In the genomic region with DNA sequence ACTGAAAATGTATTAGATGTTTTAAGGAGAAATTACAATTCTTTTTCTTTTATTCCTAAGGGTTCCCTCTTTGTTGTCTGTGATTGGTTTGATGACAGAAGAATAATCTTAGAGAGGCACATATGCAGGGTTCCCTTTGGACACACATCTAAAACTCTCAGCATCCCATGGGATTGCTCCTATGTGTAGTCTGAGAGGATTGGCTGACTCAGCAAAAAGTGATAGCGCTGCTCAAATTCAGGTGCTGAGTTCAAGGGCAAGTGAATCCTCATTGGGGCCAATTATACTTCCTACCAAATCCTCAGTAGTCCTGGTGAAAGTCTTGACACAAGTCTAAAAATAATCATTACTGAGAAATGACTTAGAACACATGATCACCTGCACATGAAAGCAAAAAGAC, we compare ENCODE assay signal across 17 mouse cellular contexts.
"Had no signal": no experiment of that assay in that cellular context is flagged by ENCODE, and none has a peak within 500 bp of the region (broad histone marks: within the 10 kb centered on the region; RNA-seq: fewer than 3 reads in every experiment).

No protein-coding gene starts in this region.

- H3K36me3 ChIP-seq: liver, embryonic 15.5 days; lung, embryonic 15.5 days; midbrain, embryonic 12.5 days; midbrain, embryonic 15.5 days; neural tube, embryonic 12.5 days had no signal

- ATAC-seq: liver, postnatal 0 days; midbrain, embryonic 15.5 days had no signal

- H3K4me1 ChIP-seq: liver, embryonic 15.5 days; lung, embryonic 15.5 days; megakaryocyte, embryonic 14.5 days; midbrain, embryonic 12.5 days; midbrain, embryonic 15.5 days; neural tube, embryonic 12.5 days had no signal

- H3K9me3 ChIP-seq: liver, embryonic 15.5 days; lung, embryonic 15.5 days; megakaryocyte, embryonic 14.5 days; midbrain, embryonic 12.5 days; midbrain, embryonic 15.5 days; neural tube, embryonic 12.5 days had no signal

- H3K4me3 ChIP-seq: liver, embryonic 15.5 days; lung, embryonic 15.5 days; megakaryocyte, embryonic 14.5 days; midbrain, embryonic 12.5 days; midbrain, embryonic 15.5 days; neural tube, embryonic 12.5 days had no signal

- H3K27ac ChIP-seq: liver, embryonic 15.5 days; lung, embryonic 15.5 days; macrophage; midbrain, embryonic 12.5 days; midbrain, embryonic 15.5 days; neural tube, embryonic 12.5 days had no signal

- DNase-seq: liver, postnatal 0 days; lung, adult 2 months; lung, postnatal 10 days; lung, postnatal 36 days; right cerebral cortex, postnatal 14 days; right cerebral cortex, postnatal 4 days; spleen, adult 18-20 months; thymus, adult 18-20 months; thymus, postnatal 14 days; thymus, postnatal 36 days had no signal

- H3K4me2 ChIP-seq: liver, embryonic 15.5 days; lung, embryonic 15.5 days; midbrain, embryonic 12.5 days; midbrain, embryonic 15.5 days; neural tube, embryonic 12.5 days had no signal

- H3K27me3 ChIP-seq: liver, embryonic 15.5 days; lung, embryonic 15.5 days; megakaryocyte, embryonic 14.5 days; midbrain, embryonic 12.5 days; midbrain, embryonic 15.5 days; neural tube, embryonic 12.5 days had no signal

- H3K9ac ChIP-seq: liver, embryonic 15.5 days; liver, postnatal 0 days; lung, embryonic 15.5 days; midbrain, embryonic 12.5 days; midbrain, embryonic 15.5 days; neural tube, embryonic 12.5 days had no signal
